Mouse (Mus musculus): ENCODE measurements around the gene Ms4a10. TPM values are rescaled to one million over a fixed set of nuclear protein-coding genes. Genes with fewer than 3 reads are reported as not detected.
A peak's percentile ranks its signal among the peaks of the same experiment; 100 is the strongest.

Gene Ms4a10
- total and polyA plus RNA-seq, 2 experiments from 2014 or later: not detected

GRCm38 (mm10) chr19:10972660-10973059 lies 1.8 kb downstream of the Ms4a10 start:
- Histone ChIP-seq H3K4me2 (ENCODE audit: low read depth, low read length, poor library complexity, severe bottlenecking) (no peak overlapping the region), H3K9ac (replicated peaks; ENCODE audit: low read length, poor library complexity, severe bottlenecking) (no peak overlapping the region), H3K4me3 (ENCODE audit: low read depth, low read length) (no peak overlapping the region), H3K27ac (ENCODE audit: low read depth, low read length) (no peak overlapping the region), H3K4me1 (ENCODE audit: insufficient read depth, low read length) (no peaks in the 10 kb centered on the region), H3K27me3 (ENCODE audit: insufficient read depth, low read length) (no peaks in the 10 kb centered on the region), H3K9me3 (ENCODE audit: low read length) (no peaks in the 10 kb centered on the region), H3K36me3 (ENCODE audit: insufficient read depth, low read length) (no peaks in the 10 kb centered on the region)
- no peak for TF ChIP-seq CTCF (IDR thresholded peaks at IDR 0.05)
- DNase-seq (ENCODE audit: low spot score) (no peak), ATAC-seq (ENCODE audit: low FRiP score) (no peak)
- 13% methylated on average over 3 of the region's 3 CpGs for WGBS

GRCm38 (mm10) chr19:10970457-10970856 lies 4.0 kb downstream of the Ms4a10 start:
- H3K36me3 ChIP-seq (ENCODE audit: insufficient read depth, low read length): no peaks in the 10 kb centered on the region
- WGBS: 78% methylated on average over 3 of the region's 3 CpGs
- ATAC-seq (ENCODE audit: low FRiP score) (no peak), DNase-seq (ENCODE audit: low spot score) (no peak)
- no peak for TF ChIP-seq CTCF (IDR thresholded peaks at IDR 0.05)
- H3K4me1 ChIP-seq (ENCODE audit: insufficient read depth, low read length): no peaks in the 10 kb centered on the region
- no peak overlapping the region for H3K9ac ChIP-seq (replicated peaks; ENCODE audit: low read length, poor library complexity, severe bottlenecking)
- H3K27me3 ChIP-seq (ENCODE audit: insufficient read depth, low read length): no peaks in the 10 kb centered on the region; the same call in 1 of the 2 replicates
- H3K4me3 ChIP-seq (ENCODE audit: low read depth, low read length): no peak overlapping the region
- H3K27ac ChIP-seq (ENCODE audit: low read depth, low read length): no peak overlapping the region
- H3K4me2 ChIP-seq (ENCODE audit: low read depth, low read length, poor library complexity, severe bottlenecking): no peak overlapping the region
- H3K9me3 ChIP-seq (ENCODE audit: low read length): no peaks in the 10 kb centered on the region

- no peaks in the 10 kb centered on the region for H3K36me3 ChIP-seq (ENCODE audit: insufficient read depth, low read length)
- H3K27ac ChIP-seq (ENCODE audit: low read depth, low read length): no peak overlapping the region
- no peak for DNase-seq (ENCODE audit: low spot score)
- no peak overlapping the region for H3K9ac ChIP-seq (replicated peaks; ENCODE audit: low read length, poor library complexity, severe bottlenecking)
- H3K9me3 ChIP-seq (ENCODE audit: low read length): no peaks in the 10 kb centered on the region
- no peak for TF ChIP-seq CTCF (IDR thresholded peaks at IDR 0.05)
- ATAC-seq (ENCODE audit: low FRiP score): no peak
- H3K4me1 ChIP-seq (ENCODE audit: insufficient read depth, low read length): no peaks in the 10 kb centered on the region
- WGBS: 89% methylated on average over 7 of the region's 7 CpGs
- H3K4me2 ChIP-seq (ENCODE audit: low read depth, low read length, poor library complexity, severe bottlenecking): no peak overlapping the region
- no peak overlapping the region for H3K4me3 ChIP-seq (ENCODE audit: low read depth, low read length)
- H3K27me3 ChIP-seq (ENCODE audit: insufficient read depth, low read length): no peaks in the 10 kb centered on the region; the same call in 1 of the 2 replicates
These were observed 5.9 kb downstream of the Ms4a10 start for GRCm38 (mm10) chr19:10968578-10968977.

GRCm38 (mm10) chr19:10965721-10966120 lies 8.7 kb downstream of the Ms4a10 start:
- no peak overlapping the region for H3K9ac ChIP-seq (replicated peaks; ENCODE audit: low read length, poor library complexity, severe bottlenecking)
- H3K4me1 ChIP-seq (ENCODE audit: insufficient read depth, low read length): no peaks in the 10 kb centered on the region
- no peak for ATAC-seq (ENCODE audit: low FRiP score)
- no peak overlapping the region for H3K4me3 ChIP-seq (ENCODE audit: low read depth, low read length)
- H3K4me2 ChIP-seq (ENCODE audit: low read depth, low read length, poor library complexity, severe bottlenecking): no peak overlapping the region
- H3K27me3 ChIP-seq (ENCODE audit: insufficient read depth, low read length): no peaks in the 10 kb centered on the region; the same call in 1 of the 2 replicates
- H3K27ac ChIP-seq (ENCODE audit: low read depth, low read length): no peak overlapping the region
- no peaks in the 10 kb centered on the region for H3K36me3 ChIP-seq (ENCODE audit: insufficient read depth, low read length)
- no peaks in the 10 kb centered on the region for H3K9me3 ChIP-seq (ENCODE audit: low read length)
- no peak for TF ChIP-seq CTCF (IDR thresholded peaks at IDR 0.05)
- DNase-seq (ENCODE audit: low spot score): no peak
- WGBS: 89% methylated on average over 7 of the region's 7 CpGs

- ATAC-seq (ENCODE audit: low FRiP score): no peak; the same call in 1 of the 2 replicates
These were observed 14.5 kb downstream of the Ms4a10 start for GRCm38 (mm10) chr19:10959978-10960346.

GRCm38 (mm10) chr19:10959085-10959977 lies 15.1 kb downstream of the Ms4a10 start:
- ATAC-seq (ENCODE audit: low FRiP score): peak; percentile 76
- no peak overlapping the region for H3K4me2 ChIP-seq (ENCODE audit: low read depth, low read length, poor library complexity, severe bottlenecking)
- DNase-seq (ENCODE audit: low spot score): peak; percentile 81

More at GRCm38 (mm10) chr19:10959978-10960346, 14.5 kb downstream of the Ms4a10 start:
- H3K4me3 ChIP-seq (ENCODE audit: low read depth, low read length): no peak overlapping the region
- no peaks in the 10 kb centered on the region for H3K4me1 ChIP-seq (ENCODE audit: insufficient read depth, low read length)
- H3K9ac ChIP-seq (replicated peaks; ENCODE audit: low read length, poor library complexity, severe bottlenecking): peak overlapping the region; percentile 51; the same call in 1 of the 2 replicates
- H3K9me3 ChIP-seq (ENCODE audit: low read length): no peaks in the 10 kb centered on the region
- no peak for TF ChIP-seq CTCF (IDR thresholded peaks at IDR 0.05)
- H3K4me2 ChIP-seq (ENCODE audit: low read depth, low read length, poor library complexity, severe bottlenecking): no peak overlapping the region
- H3K27me3 ChIP-seq (ENCODE audit: insufficient read depth, low read length): no peaks in the 10 kb centered on the region
- 28% methylated on average over 12 of the region's 12 CpGs for WGBS
- H3K36me3 ChIP-seq (ENCODE audit: insufficient read depth, low read length): no peaks in the 10 kb centered on the region
- no peak for DNase-seq (ENCODE audit: low spot score)
- H3K27ac ChIP-seq (ENCODE audit: low read depth, low read length): no peak overlapping the region

More at GRCm38 (mm10) chr19:10959085-10959977, 15.1 kb downstream of the Ms4a10 start:
- H3K9ac ChIP-seq (replicated peaks; ENCODE audit: low read length, poor library complexity, severe bottlenecking): peak overlapping the region; percentile 51; the same call in 1 of the 2 replicates
- H3K27ac ChIP-seq (ENCODE audit: low read depth, low read length): no peak overlapping the region
- 32% methylated on average over 11 of the region's 11 CpGs for WGBS
- H3K4me1 ChIP-seq (ENCODE audit: insufficient read depth, low read length): no peaks in the 10 kb centered on the region
- H3K36me3 ChIP-seq (ENCODE audit: insufficient read depth, low read length): no peaks in the 10 kb centered on the region
- H3K27me3 ChIP-seq (ENCODE audit: insufficient read depth, low read length): no peaks in the 10 kb centered on the region
- H3K4me3 ChIP-seq (ENCODE audit: low read depth, low read length): no peak overlapping the region
- TF ChIP-seq CTCF (IDR thresholded peaks at IDR 0.05): peak; percentile 91
- no peaks in the 10 kb centered on the region for H3K9me3 ChIP-seq (ENCODE audit: low read length)

Data from midbrain, postnatal 0 days (tissue).